Mouse (Mus musculus) left cerebral cortex, postnatal 14 days (tissue): ENCODE data around the gene Alox12. TPM values are rescaled to one million over a fixed set of nuclear protein-coding genes. Genes with fewer than 3 reads are reported as not detected.

ENCODE experiments used
- DNase-seq, 2 experiments: peaks; one replicate each; pipeline ENCODE4 v3.0.0; 2021 to 2022; ENCODE audit warnings: low spot score in 2 of 2, mixed read lengths in 1 of 2
- intact Hi-C: fragments of 180-260 bp; cut with DNase I; formaldehyde crosslinking; loops from one replicate; pipeline ENCODE4 v1.15.1; 2025
- long read RNA-seq, 2 experiments: library from polyadenylated mRNA; stranded (forward); transcript quantifications; one replicate each; pipeline ENCODE4 v2.0.0; 2021
- total RNA-seq, 2 experiments: library from RNA; stranded (reverse); gene quantifications; 2 replicates each; pipeline ENCODE4 v1.2.3; 2021

The Alox12 gene
- under 1 TPM in 1 of 2 experiments, not detected in 1; 0.13 TPM for total RNA-seq
- long read RNA-seq, experiment 1, result 0 reads
- long read RNA-seq, experiment 2, result 0 reads

- DNase-seq, result no peak
- intact Hi-C loops, result loop anchor here (2.0 kb wide), 1 partner anchor 54 kb away; no protein-coding TSS in a partner anchor
These were observed at the start of gene Alox12 for GRCm38 (mm10) chr11:70254931-70255531. TSS of gene Alox12 (minus strand) at chr11:70255353.

GRCm38 (mm10) chr11:70302293-70302692 lies 47.1 kb upstream of the Alox12 start:
- no peak for DNase-seq
- intact Hi-C loops, result no loop called here

- DNase-seq, result no peak
- intact Hi-C loops, result no loop called here
These were observed 42.8 kb upstream of the Alox12 start for GRCm38 (mm10) chr11:70297836-70298454.

- no peak for DNase-seq
- intact Hi-C loops, result no loop called here
These were observed 42.3 kb upstream of the Alox12 start for GRCm38 (mm10) chr11:70297405-70297804.

DNA sequence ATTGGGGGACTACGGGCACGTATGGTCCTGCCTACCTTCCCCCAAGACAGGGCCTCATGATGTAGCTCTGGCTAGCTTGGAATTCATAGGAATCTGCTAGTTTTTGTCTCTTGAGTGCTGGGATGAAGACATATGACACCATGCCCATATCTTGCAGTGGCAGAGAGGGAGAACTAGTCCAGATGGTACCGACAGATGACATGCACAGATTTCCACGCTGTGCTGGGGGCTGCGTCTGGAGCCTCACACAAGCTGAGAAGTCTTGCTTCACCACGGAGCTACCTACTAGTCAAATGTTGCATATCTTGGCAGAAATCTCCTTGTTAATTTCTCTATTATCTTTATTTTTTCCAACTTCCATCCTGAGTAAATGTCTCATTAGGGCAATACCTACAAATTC lies 38.7 kb upstream of the Alox12 start:
- intact Hi-C loops, result no loop called here
- DNase-seq, result peak in 1 of 2 experiments; percentile 43

GRCm38 (mm10) chr11:70291235-70291634 lies 36.1 kb upstream of the Alox12 start:
- intact Hi-C loops, result no loop called here
- DNase-seq, result no peak

DNA sequence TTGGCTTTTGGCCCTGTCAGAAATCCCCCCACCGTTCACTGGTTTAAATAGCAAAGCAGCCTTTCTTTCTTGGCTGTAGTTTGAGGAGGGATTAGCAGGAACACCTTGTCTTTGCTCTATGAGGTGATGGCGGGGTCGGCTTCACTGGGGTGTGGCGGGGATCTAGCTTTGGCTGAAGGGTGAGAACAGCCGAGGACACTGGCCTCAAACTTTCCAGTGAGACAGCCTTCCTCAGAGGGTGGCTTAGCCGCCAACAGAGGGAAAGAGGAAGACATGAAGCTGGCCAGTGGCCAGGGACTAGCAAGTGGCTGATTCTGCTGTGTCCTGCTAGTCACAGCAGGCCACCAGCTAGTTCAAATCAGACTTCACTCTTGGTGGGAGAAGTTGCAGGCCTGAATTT lies 34.1 kb upstream of the Alox12 start:
- intact Hi-C loops, result no loop called here
- peak; percentile 31 to 56 for DNase-seq

GRCm38 (mm10) chr11:70288102-70288501 lies 32.9 kb upstream of the Alox12 start:
- DNase-seq, result no peak
- intact Hi-C loops, result no loop called here

DNA sequence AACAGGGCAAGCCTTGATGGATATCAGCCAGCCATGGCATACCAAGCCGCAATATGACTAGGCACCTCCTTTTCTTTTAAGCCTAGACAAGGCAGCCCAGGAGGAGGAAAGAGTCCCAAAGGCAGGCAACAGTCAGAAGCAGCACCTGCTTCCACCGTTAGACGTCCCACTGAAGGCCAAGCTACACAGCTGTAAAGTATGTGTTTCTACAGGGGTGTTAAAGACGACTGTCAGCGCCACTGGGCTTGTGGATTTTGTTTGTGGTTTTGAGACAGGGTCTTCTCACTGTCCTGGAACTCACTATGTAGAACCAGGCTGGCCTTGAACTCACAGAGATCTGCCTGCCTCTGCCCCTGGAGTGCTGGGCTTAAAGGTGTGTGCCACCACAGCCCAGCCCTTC lies 30.5 kb upstream of the Alox12 start:
- intact Hi-C loops, result no loop called here
- DNase-seq, result no peak

GRCm38 (mm10) chr11:70284757-70285156 lies 29.6 kb upstream of the Alox12 start:
- no peak for DNase-seq
- intact Hi-C loops, result no loop called here

DNA sequence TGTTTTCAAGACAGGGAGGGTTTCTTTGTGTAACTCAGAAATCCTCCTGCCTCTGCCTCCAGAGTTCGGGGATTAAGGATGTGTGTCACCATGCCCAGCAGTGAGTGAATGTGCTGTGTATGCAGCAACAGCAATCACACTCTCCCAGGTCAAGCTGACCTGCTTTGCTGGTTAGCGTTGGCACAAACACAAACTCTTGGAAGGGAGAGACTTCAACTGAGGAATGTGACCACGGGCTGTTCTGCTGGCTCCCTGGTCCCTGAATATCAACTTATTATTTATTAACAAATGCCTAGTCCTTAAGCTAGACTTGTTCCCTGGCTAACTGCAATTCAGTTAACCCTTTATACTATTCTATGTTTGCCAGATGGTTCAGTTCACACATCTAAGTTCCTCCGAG lies 28.5 kb upstream of the Alox12 start:
- DNase-seq, result no peak
- intact Hi-C loops, result no loop called here

GRCm38 (mm10) chr11:70280441-70280840 lies 25.3 kb upstream of the Alox12 start:
- peak in 1 of 2 experiments; percentile 43 for DNase-seq
- intact Hi-C loops, result no loop called here

- intact Hi-C loops, result no loop called here
- DNase-seq, result no peak
These were observed 23.8 kb upstream of the Alox12 start for GRCm38 (mm10) chr11:70278961-70279360.

DNA sequence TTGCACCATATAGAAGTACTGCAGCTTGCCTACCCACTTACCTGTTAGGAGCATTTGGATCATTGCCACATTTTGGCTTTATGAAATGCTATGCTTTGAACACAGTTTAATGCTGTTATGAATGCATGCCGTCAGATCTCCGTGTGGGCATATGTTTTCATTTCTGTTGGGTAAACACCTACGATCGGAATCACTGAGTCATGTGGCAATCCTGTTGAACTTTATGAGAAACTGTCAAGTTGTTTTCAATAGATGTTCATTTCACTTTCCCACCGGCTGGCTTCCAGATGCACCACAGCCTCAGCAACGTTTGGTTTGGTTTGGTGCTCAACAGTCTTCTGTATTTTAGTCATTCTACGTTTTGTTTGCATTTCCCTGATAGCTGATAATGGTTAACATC lies 16.5 kb upstream of the Alox12 start:
- no peak for DNase-seq

GRCm38 (mm10) chr11:70266405-70266804 lies 11.3 kb upstream of the Alox12 start:
- DNase-seq, result no peak
- intact Hi-C loops, result no loop called here

More for the DNA sequence above, 16.5 kb upstream of the Alox12 start:
- intact Hi-C loops, result no loop called here

DNA sequence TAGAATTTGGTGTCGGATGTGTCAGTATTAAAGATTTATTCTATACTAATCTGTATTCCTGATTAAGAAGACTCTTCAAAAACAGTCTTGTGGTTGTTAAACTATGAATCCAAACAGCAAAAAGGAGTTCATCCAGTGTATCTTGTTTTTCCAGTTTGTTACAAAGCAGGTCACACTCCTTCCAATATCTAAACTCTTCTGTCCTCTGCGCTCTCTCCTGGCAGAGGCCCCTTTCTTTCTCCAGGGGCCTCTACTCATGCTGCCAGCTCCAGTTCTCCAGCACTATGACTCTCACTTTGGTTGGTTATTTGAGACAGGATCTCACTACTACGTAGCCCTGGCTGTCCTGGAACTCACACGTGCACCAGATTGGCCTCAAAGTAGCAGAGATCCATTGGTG lies 10.7 kb upstream of the Alox12 start:
- intact Hi-C loops, result no loop called here
- no peak for DNase-seq

DNA sequence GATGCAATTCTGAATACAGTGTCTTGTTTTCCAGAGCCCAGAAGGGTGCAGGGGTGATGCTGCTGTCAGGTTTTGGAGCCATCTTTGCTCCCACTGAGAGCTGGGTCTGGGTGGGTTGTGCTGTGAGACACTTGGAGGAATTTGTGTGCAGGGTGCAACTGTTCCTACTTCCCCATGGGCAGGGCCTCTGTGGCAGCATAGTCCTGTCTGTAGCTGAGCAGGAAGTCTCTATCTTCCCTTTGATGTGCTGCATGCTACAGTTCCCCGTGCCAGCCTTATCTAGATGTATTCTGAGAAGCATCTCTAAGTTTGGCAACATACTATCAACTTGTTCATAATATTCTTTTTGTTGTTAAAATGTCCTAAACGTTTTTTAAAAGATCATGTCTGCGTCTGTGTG lies 10.1 kb upstream of the Alox12 start:
- intact Hi-C loops, result no loop called here
- DNase-seq, result no peak

GRCm38 (mm10) chr11:70259035-70259434 lies 3.9 kb upstream of the Alox12 start:
- intact Hi-C loops, result no loop called here
- no peak for DNase-seq

DNA sequence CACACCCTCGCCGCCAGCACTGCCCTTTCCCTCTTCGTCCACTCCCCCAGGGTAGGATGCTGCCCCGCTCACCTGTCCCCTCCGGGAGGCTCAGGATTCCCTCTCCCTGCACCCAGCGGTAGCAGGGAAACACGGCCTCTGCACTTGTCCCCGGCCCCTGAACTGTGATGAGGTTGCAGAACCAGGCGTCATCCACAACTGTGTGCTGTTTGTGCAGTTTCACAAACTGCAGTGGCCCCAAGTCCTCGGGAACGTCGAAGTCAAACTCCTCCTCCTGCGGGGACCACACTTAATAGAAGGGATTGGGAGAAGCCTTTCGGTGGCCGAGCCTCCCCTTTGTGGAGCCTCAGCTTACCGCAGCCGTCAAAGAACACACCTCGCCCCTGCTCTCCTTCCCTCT lies 816 bp downstream of the Alox12 start:
- intact Hi-C loops, result loop anchor here (2.0 kb wide), 1 partner anchor 54 kb away; no protein-coding TSS in a partner anchor

DNA sequence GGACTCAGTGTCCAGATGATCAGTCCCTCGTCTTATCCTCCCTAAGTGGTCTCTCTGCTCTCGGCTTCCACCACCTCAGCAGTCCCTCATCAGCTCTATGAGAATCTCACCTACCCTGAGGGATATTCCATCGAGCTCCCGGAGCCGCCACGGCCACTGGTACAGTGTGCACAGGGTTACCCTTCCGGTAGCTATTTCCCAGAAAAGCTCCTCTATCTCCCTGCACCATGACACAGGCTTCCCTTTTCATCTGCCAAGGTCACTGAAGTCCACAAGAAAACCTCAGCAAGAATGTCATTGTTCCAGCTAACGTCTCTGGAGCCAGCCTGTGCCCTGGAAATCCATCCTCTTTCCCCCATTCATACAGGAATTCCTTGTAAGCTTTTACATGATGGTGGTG lies 3.3 kb downstream of the Alox12 start:
- intact Hi-C loops, result no loop called here
- DNase-seq, result no peak

More for the DNA sequence above, 816 bp downstream of the Alox12 start:
- DNase-seq, result no peak

- intact Hi-C loops, result no loop called here
- no peak for DNase-seq
These were observed 5.0 kb downstream of the Alox12 start for GRCm38 (mm10) chr11:70250150-70250549.
